Mouse (Mus musculus): ENCODE data around the gene Rnase9. TPM values are rescaled to one million over a fixed set of nuclear protein-coding genes. Genes with fewer than 3 reads are reported as not detected.
A peak's percentile ranks its signal among the peaks of the same experiment; 100 is the strongest.

Gene Rnase9
- total and polyA plus RNA-seq, 3 experiments = not detected

DNA sequence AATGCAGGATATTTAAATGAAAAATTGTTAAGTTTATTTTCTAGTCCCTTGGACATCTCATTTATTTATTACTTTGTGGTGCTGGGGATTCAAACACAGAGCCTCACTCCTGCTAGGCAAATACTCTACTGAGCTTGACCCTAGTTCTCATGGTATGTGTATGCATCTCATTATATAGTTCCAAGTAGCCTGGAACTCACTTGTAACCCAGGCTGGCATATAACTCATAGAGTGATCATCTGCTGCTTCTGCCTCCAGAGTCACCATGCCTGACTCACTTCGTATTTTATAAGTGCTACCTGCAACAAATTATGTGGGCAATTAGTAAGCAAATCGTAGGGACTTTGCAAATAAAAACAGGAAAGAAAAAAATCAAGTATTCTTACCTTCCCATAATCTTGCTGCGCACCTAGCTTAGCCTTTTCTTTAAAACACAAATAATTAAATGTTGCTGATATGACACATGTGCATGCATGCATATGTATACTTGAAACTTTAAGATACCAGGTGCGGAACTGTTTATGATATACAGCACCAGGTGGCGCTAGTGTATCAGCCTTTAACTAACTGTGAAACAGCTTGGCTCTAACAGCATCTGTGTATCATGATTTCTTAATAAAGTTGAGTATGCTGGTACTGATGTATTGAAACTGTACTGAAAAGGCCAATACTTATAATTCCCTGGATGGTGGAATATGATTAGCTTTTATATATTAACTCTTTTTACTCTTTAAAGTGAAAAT is 15.1 kb downstream of the Rnase9 start (continued):
- TF ChIP-seq RCOR1 (conservative IDR thresholded peaks at IDR 0.05; ENCODE audit: low read depth, low read length) = no peak
- no peak for TF ChIP-seq EP300 (IDR thresholded peaks at IDR 0.05; ENCODE audit: low read length)
- no peak for TF ChIP-seq ZNF384 (IDR thresholded peaks at IDR 0.05; ENCODE audit: low read depth, low read length)

DNA sequence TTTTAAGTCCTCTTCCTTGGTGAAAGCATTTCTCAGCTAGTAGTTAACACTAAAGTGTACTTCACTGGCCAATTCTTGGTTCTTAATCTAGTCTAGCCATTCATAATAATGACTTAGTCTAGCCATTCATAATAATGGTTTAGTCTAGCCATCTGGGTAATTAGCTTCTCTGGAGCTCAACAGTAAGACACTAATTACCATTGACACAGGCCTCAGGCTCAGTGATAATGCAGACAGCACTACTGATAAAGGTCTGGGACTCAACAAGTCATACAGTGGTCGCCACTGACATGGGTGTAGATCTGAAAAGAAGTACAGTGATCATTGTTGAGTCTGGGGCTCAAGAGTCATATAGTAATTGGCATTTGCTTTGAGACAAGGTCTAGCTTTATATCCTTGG is 16.8 kb downstream of the Rnase9 start:
- Histone ChIP-seq H3K9ac (ENCODE audit: insufficient read depth, low read depth) (no peak overlapping the region), H3K4me2 (ENCODE audit: insufficient read depth, low read depth, poor library complexity, severe bottlenecking) (no peak overlapping the region), H3K9me3 (replicated peaks; ENCODE audit: low read length) (peaks cover 2% of the 10 kb centered on the region), H3K27me3 (replicated peaks) (no peaks in the 10 kb centered on the region), H3K36me3 (replicated peaks in 1 of 2; ENCODE audit: control insufficient read depth in 1 of 2, insufficient read depth in 1 of 2, low read length in 1 of 2) (no peaks in the 10 kb centered on the region), H3K4me1 (ENCODE audit: control insufficient read depth in 1 of 2, insufficient read depth in 2 of 2) (peaks cover 0 to 8% of the 10 kb centered on the region in 2 experiments; a peak in 2 of 4 replicates), H3K4me3 (replicated peaks in 1 of 3; ENCODE audit: low read depth in 2 of 3, low read length in 2 of 3, poor library complexity in 1 of 3) (no peak overlapping the region), H3K27ac (ENCODE audit: insufficient read depth, low read depth) (no peak overlapping the region), H3K79me2 (replicated peaks; ENCODE audit: control insufficient read depth, extremely low read depth, insufficient read depth, poor library complexity, severe bottlenecking) (no peaks in the 10 kb centered on the region)
- DNase-seq (ENCODE audit: extremely low read depth) = no peak
- dilution Hi-C loops (cut with MboI; ENCODE audit: extremely low pct_ligation_motif_present, extremely low pct_unique_long_range_greater_than_20kb, low sequenced_read_pairs) (no loop called here), in situ Hi-C loops (cut with MboI; ENCODE audit: low pct_ligation_motif_present, low pct_unique_long_range_greater_than_20kb, low sequenced_read_pairs) (loop anchor here (5.0 to 10.0 kb wide), 2 partner anchors 37 to 70 kb away; partner anchors contain the start of genes Ang and Rnase4)
- TF ChIP-seq UBTF (IDR thresholded peaks at IDR 0.05; ENCODE audit: low read depth, low read length) (no peak), POLR2A (IDR thresholded peaks at IDR 0.05; ENCODE audit: low read depth, low read length) (no peak), TBP (conservative IDR thresholded peaks at IDR 0.05; ENCODE audit: low read depth, low read length) (peak; percentile 83)

DNA sequence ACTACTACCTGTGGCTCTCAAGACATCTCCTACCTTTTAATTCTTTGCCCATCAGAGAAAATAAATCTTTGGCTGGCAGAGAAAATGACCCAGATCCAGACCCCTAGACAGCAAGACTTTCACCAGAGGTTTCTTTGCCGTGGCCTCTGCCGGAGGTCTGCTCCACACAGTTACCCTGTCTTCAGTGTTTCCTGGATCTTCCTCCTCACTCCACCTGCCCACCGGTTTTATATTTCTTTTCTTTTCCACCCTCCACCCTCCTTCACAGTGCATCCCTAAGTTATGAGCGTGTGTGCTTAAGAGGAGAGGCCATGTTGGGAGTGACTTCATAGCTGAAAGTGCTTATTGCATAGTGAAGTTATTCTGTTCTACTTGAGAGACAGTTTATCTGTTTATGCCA is 18.2 kb downstream of the Rnase9 start:
- Histone ChIP-seq H3K4me3 (replicated peaks in 1 of 3; ENCODE audit: low read depth in 2 of 3, low read length in 2 of 3, poor library complexity in 1 of 3) (no peak overlapping the region), H3K4me2 (ENCODE audit: insufficient read depth, low read depth, poor library complexity, severe bottlenecking) (no peak overlapping the region), H3K4me1 (ENCODE audit: control insufficient read depth in 1 of 2, insufficient read depth in 2 of 2) (peaks cover 0 to 8% of the 10 kb centered on the region in 2 experiments; a peak in 2 of 4 replicates), H3K9me3 (replicated peaks; ENCODE audit: low read length) (peaks cover 2% of the 10 kb centered on the region), H3K36me3 (replicated peaks in 1 of 2; ENCODE audit: control insufficient read depth in 1 of 2, insufficient read depth in 1 of 2, low read length in 1 of 2) (no peaks in the 10 kb centered on the region), H3K9ac (ENCODE audit: insufficient read depth, low read depth) (no peak overlapping the region), H3K27ac (ENCODE audit: insufficient read depth, low read depth) (no peak overlapping the region), H3K79me2 (replicated peaks; ENCODE audit: control insufficient read depth, extremely low read depth, insufficient read depth, poor library complexity, severe bottlenecking) (no peaks in the 10 kb centered on the region), H3K27me3 (replicated peaks) (no peaks in the 10 kb centered on the region)
- DNase-seq (ENCODE audit: extremely low read depth) = no peak
- in situ Hi-C loops (cut with MboI; ENCODE audit: low pct_ligation_motif_present, low pct_unique_long_range_greater_than_20kb, low sequenced_read_pairs) (loop anchor here (5.0 to 10.0 kb wide), 2 partner anchors 39 to 71 kb away; partner anchors contain the start of genes Ang and Rnase4), dilution Hi-C loops (cut with MboI; ENCODE audit: extremely low pct_ligation_motif_present, extremely low pct_unique_long_range_greater_than_20kb, low sequenced_read_pairs) (no loop called here)
- TF ChIP-seq NELFE (IDR thresholded peaks at IDR 0.05; ENCODE audit: low read depth, low read length) (no peak), POLR2AphosphoS2 (IDR thresholded peaks at IDR 0.05; ENCODE audit: low read depth, low read length) (no peak)

DNA sequence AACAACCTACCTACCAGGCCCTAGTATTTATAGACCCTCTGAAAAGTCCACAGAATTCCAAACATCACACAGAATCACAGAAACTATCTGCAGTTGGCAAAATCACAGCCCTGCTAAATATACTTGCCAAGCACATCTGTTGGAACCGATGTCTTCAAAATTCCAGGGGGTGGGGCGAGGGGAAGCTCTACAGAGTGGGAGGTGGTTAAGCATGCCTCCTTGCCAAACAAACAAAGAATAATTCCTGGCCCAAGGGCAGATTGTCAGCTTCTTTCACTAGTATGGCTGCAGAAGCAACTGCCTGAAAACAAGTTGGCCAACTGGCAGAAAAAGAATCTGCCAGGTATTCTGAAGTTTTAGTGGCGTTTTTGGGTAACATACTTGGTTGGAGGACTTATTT is 24.4 kb downstream of the Rnase9 start:
- Histone ChIP-seq H3K4me1 (ENCODE audit: control insufficient read depth in 1 of 2, insufficient read depth in 2 of 2) (no peaks in the 10 kb centered on the region; a peak in 1 of 4 replicates), H3K9me3 (replicated peaks; ENCODE audit: low read length) (peaks cover 2% of the 10 kb centered on the region), H3K4me2 (ENCODE audit: insufficient read depth, low read depth, poor library complexity, severe bottlenecking) (no peak overlapping the region), H3K27ac (ENCODE audit: insufficient read depth, low read depth) (no peak overlapping the region), H3K79me2 (replicated peaks; ENCODE audit: control insufficient read depth, extremely low read depth, insufficient read depth, poor library complexity, severe bottlenecking) (no peaks in the 10 kb centered on the region), H3K9ac (ENCODE audit: insufficient read depth, low read depth) (no peak overlapping the region), H3K4me3 (replicated peaks in 1 of 3; ENCODE audit: low read depth in 2 of 3, low read length in 2 of 3, poor library complexity in 1 of 3) (no peak overlapping the region), H3K36me3 (replicated peaks in 1 of 2; ENCODE audit: control insufficient read depth in 1 of 2, insufficient read depth in 1 of 2, low read length in 1 of 2) (no peaks in the 10 kb centered on the region), H3K27me3 (replicated peaks) (no peaks in the 10 kb centered on the region)
- DNase-seq (ENCODE audit: extremely low read depth) = no peak
- TF ChIP-seq TBP (conservative IDR thresholded peaks at IDR 0.05; ENCODE audit: low read depth, low read length) = no peak
- no peak for TF ChIP-seq ZC3H11A (IDR thresholded peaks at IDR 0.05; ENCODE audit: low read depth, low read length)
- TF ChIP-seq CHD1 (IDR thresholded peaks at IDR 0.05; ENCODE audit: low read depth, low read length) = no peak
- no peak for TF ChIP-seq ELF1 (IDR thresholded peaks at IDR 0.05; ENCODE audit: low read depth, low read length)
- TF ChIP-seq POLR2AphosphoS2 (IDR thresholded peaks at IDR 0.05; ENCODE audit: low read depth, low read length) = no peak
- no peak for TF ChIP-seq MXI1 (IDR thresholded peaks at IDR 0.05; ENCODE audit: low read depth, low read length)
- no peak for TF ChIP-seq ZNF384 (IDR thresholded peaks at IDR 0.05; ENCODE audit: low read depth, low read length)
- no peak for TF ChIP-seq NRF1 (IDR thresholded peaks at IDR 0.05; ENCODE audit: low read depth, low read length)
- in situ Hi-C loops (cut with MboI; ENCODE audit: low pct_ligation_motif_present, low pct_unique_long_range_greater_than_20kb, low sequenced_read_pairs) (no loop called here), dilution Hi-C loops (cut with MboI; ENCODE audit: extremely low pct_ligation_motif_present, extremely low pct_unique_long_range_greater_than_20kb, low sequenced_read_pairs) (no loop called here)
